Mouse (Mus musculus): ENCODE measurements around the gene Bpifb6. TPM values are rescaled to one million over a fixed set of nuclear protein-coding genes. Genes with fewer than 3 reads are reported as not detected.

Gene Bpifb6
- total RNA-seq, 2 experiments from 2014 or later: not detected

Other genes starting within 250 kb of the Bpifb6 start
- not detected for gene Dnmt3c, start 203.7 kb upstream of the Bpifb6 start, total RNA-seq (2021)
- gene Mapre1, start 159.1 kb upstream of the Bpifb6 start, total RNA-seq (2021): 10 to 100 TPM; 84.1 to 92.7 TPM
- gene Efcab8, start 120.5 kb upstream of the Bpifb6 start, total RNA-seq (2021): under 1 TPM; 0.07 to 0.40 TPM
- not detected for gene Sun5, start 29.3 kb upstream of the Bpifb6 start, total RNA-seq (2021)
- gene Bpifb2, start 25.3 kb upstream of the Bpifb6 start, total RNA-seq (2021): not detected
- not detected for gene Bpifb3, start 17.8 kb downstream of the Bpifb6 start, total RNA-seq (2021)
- not detected for gene Bpifb4, start 37.8 kb downstream of the Bpifb6 start, total RNA-seq (2021)
- gene Bpifa6, start 74.6 kb downstream of the Bpifb6 start, total RNA-seq (2021): not detected
- not detected for gene Bpifa2, start 107.9 kb downstream of the Bpifb6 start, total RNA-seq (2021)
- not detected for gene Bpifa3, start 229.9 kb downstream of the Bpifb6 start, total RNA-seq (2021)
- not detected for gene Bpifa1, start 242.5 kb downstream of the Bpifb6 start, total RNA-seq (2021)

Measured in layer of hippocampus, postnatal 36 days (tissue).